Mouse (Mus musculus) heart, adult 9 months (tissue): ENCODE results near the gene Cux1.

ENCODE experiments used
- DNase-seq, 2 experiments: peaks; one replicate each; pipeline ENCODE4 v3.0.0; 2022; ENCODE audit warnings: low spot score in 2 of 2

Gene Cux1

GRCm38 (mm10) chr5:136201832-136202231, 365.5 kb downstream of the Cux1 start:
- DNase-seq: peak; percentile 64 to 69

- peak in 1 of 2 experiments; percentile 12 for DNase-seq
Observed at GRCm38 (mm10) chr5:136199526-136199925, 367.8 kb downstream of the Cux1 start.

GRCm38 (mm10) chr5:136198474-136199391, 368.6 kb downstream of the Cux1 start, which contains the start of gene Prkrip1:
Gene Prkrip1 (minus strand): TSS chr5:136198963.
- peak; percentile 93 to 96 for DNase-seq
